Mouse (Mus musculus): Measurements from ENCODE around the gene Wfdc18. TPM values are rescaled to one million over a fixed set of nuclear protein-coding genes. Genes with fewer than 3 reads are reported as not detected.

Gene Wfdc18
- polyA plus RNA-seq, 1 experiment from 2014 or later, result 1.8 TPM

DNA sequence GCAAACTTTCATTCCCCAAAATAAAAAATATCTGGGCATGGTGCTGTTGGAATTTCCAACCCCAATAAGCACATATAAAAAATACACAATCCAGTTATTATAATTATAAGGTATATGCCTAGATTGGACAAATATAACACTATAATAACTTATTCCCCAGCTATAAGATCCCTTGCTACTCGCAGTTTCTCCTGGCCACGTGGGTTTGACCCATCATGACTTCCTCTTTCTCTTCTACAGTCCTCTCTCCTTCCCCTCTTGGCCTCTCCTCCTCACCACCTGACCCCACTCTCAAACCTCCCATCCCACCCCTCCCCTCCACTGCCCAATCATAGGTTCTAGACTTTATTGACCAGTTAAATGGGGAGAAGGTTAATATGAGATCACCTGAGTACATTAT, 5.1 kb downstream of the Wfdc18 start:
- H3K27ac ChIP-seq (ENCODE audit: low read length), result no peak overlapping the region
- no peak overlapping the region for H3K4me2 ChIP-seq (ENCODE audit: low read depth, low read length)
- no peaks in the 10 kb centered on the region for H3K9me3 ChIP-seq (ENCODE audit: control insufficient read depth, low read length)
- no peak overlapping the region for H3K9ac ChIP-seq (ENCODE audit: low read length)
- H3K4me3 ChIP-seq (ENCODE audit: low read length), result no peak overlapping the region
- H3K36me3 ChIP-seq (ENCODE audit: control insufficient read depth, insufficient read depth, low read length), result no peaks in the 10 kb centered on the region
- ATAC-seq (ENCODE audit: low read depth), result no peak
- 84% methylated on average over 2 of the region's 2 CpGs for WGBS
- H3K27me3 ChIP-seq (ENCODE audit: control insufficient read depth, insufficient read depth, low read depth, low read length), result no peaks in the 10 kb centered on the region
- H3K4me1 ChIP-seq (replicated peaks; ENCODE audit: control insufficient read depth, insufficient read depth, low read length), result no peaks in the 10 kb centered on the region

DNA sequence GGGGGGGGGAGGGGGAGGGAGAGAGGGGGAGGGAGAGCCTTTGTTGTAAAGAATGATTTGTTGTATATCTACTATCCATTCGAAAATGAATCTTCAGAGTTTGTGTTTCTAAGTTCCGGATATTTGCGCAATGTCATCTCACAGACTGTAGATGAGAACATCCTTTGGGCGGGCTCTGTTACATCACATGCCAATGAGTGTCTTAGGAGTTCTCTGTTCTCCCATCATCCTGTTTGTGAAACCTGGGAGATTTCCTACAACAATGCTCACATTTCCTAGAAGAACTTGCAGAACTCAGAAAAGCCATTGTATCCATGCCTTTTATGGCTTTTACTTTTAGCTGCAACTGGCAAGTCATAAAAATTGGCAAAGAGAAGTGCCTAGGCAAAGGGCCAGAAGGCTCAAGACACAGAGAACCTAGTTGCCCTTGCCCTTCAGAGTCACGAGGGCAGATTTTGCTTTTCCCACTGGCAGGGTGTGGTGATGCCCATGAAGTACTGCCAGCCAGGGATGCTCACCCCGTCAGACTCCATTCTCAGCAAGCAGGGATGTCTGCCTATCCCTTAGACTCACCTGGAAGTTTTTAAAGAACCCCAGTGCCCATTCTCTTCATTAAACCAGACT, 8.3 kb downstream of the Wfdc18 start:
- H3K4me2 ChIP-seq (ENCODE audit: low read depth, low read length), result no peak overlapping the region
- H3K4me3 ChIP-seq (ENCODE audit: low read length), result no peak overlapping the region
- H3K27me3 ChIP-seq (ENCODE audit: control insufficient read depth, insufficient read depth, low read depth, low read length), result no peaks in the 10 kb centered on the region
- no peaks in the 10 kb centered on the region for H3K36me3 ChIP-seq (ENCODE audit: control insufficient read depth, insufficient read depth, low read length)
- WGBS, result 77% methylated on average over 6 of the region's 6 CpGs
- ATAC-seq (ENCODE audit: low read depth), result no peak
- no peaks in the 10 kb centered on the region for H3K4me1 ChIP-seq (replicated peaks; ENCODE audit: control insufficient read depth, insufficient read depth, low read length)
- no peak overlapping the region for H3K9ac ChIP-seq (ENCODE audit: low read length)
- no peak overlapping the region for H3K27ac ChIP-seq (ENCODE audit: low read length)
- H3K9me3 ChIP-seq (ENCODE audit: control insufficient read depth, low read length), result no peaks in the 10 kb centered on the region

DNA sequence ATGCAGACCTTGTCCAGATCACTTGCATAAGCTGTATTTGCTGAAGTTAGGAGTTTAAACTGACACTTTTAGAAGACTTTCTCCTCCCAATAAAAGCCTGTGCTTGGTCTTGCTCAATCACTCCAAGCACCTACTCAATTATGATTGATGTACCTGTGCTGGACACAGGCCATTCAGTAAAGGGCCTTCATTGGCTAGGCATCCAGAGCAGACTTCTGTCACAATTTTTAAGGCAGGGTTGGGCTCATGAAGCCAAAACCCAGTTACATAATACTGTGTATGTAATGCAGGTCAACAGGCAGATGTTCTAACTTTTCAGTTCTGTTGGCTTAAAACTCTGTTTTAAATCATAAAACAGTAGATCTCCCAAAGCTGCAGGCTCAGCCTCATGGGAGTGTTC, 12.0 kb downstream of the Wfdc18 start:
- ATAC-seq (ENCODE audit: low read depth), result no peak
- Histone ChIP-seq H3K27me3 (ENCODE audit: control insufficient read depth, insufficient read depth, low read depth, low read length) (no peaks in the 10 kb centered on the region), H3K27ac (ENCODE audit: low read length) (no peak overlapping the region), H3K4me2 (ENCODE audit: low read depth, low read length) (no peak overlapping the region), H3K36me3 (ENCODE audit: control insufficient read depth, insufficient read depth, low read length) (no peaks in the 10 kb centered on the region), H3K4me1 (replicated peaks; ENCODE audit: control insufficient read depth, insufficient read depth, low read length) (no peaks in the 10 kb centered on the region), H3K4me3 (ENCODE audit: low read length) (no peak overlapping the region), H3K9me3 (ENCODE audit: control insufficient read depth, low read length) (no peaks in the 10 kb centered on the region), H3K9ac (ENCODE audit: low read length) (no peak overlapping the region)

DNA sequence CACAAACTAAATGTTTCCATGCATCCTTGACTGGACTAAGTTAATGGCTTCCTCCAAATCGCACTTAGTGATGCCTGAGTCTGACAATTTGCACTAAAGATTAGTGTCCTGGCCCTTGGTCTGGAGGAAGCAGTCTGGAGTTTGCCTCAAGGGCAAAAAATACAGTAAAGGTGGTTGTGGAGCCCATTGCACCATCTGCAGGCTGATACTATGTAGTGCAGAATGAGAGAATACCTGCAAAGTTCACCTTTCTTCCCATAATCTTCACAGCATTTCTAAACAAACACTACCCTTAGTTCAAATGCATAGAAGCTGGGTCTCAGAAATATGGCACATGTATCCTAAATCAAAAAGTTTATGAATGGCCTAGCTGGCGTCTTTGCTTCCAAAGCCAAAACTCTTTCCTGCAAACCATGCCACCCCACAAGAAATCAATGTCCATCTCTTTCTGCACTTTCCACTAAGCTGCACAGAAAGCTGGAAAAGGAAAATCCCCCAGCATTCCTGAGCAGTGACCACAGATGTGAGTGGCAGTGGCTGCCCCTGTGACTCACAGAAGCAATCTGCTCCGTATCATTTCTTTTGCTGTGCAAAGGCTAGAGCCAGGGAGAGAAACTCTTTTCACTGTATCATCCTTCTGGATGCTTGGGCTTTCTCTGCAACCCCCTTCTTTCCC, 20.1 kb downstream of the Wfdc18 start:
- ATAC-seq (ENCODE audit: low read depth), result no peak
- 56% methylated on average over 3 of the region's 3 CpGs for WGBS
- no peaks in the 10 kb centered on the region for H3K27me3 ChIP-seq (ENCODE audit: control insufficient read depth, insufficient read depth, low read depth, low read length)
- no peak overlapping the region for H3K4me3 ChIP-seq (ENCODE audit: low read length)
- no peaks in the 10 kb centered on the region for H3K4me1 ChIP-seq (replicated peaks; ENCODE audit: control insufficient read depth, insufficient read depth, low read length)
- H3K9ac ChIP-seq (ENCODE audit: low read length), result no peak overlapping the region
- H3K27ac ChIP-seq (ENCODE audit: low read length), result no peak overlapping the region
- H3K9me3 ChIP-seq (ENCODE audit: control insufficient read depth, low read length), result peaks cover 2% of the 10 kb centered on the region; the same call in 1 of the 2 replicates
- H3K36me3 ChIP-seq (ENCODE audit: control insufficient read depth, insufficient read depth, low read length), result no peaks in the 10 kb centered on the region
- H3K4me2 ChIP-seq (ENCODE audit: low read depth, low read length), result no peak overlapping the region

DNA sequence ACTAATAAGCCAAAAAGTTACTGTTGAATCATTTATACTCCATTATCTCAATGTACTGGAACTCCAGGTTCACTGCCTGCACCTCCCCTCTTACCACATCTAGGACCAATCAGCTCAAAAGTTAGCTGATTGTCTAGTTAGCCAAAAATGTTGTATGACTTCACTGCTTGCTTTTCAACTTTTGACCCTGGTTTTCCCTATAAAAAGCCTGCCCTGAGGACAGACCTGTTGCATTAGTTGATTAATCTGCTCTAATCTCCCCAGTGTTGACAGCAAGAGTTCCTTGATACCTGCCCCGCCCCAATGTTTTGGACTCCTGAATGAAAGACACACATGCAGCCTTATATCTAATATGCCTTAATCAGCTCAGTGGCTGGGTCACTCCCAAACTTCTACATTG, 22.3 kb downstream of the Wfdc18 start:
- no peak overlapping the region for H3K27ac ChIP-seq (ENCODE audit: low read length)
- H3K4me1 ChIP-seq (replicated peaks; ENCODE audit: control insufficient read depth, insufficient read depth, low read length), result no peaks in the 10 kb centered on the region
- no peak overlapping the region for H3K4me2 ChIP-seq (ENCODE audit: low read depth, low read length)
- no peak overlapping the region for H3K9ac ChIP-seq (ENCODE audit: low read length)
- no peaks in the 10 kb centered on the region for H3K27me3 ChIP-seq (ENCODE audit: control insufficient read depth, insufficient read depth, low read depth, low read length)
- ATAC-seq (ENCODE audit: low read depth), result no peak
- H3K9me3 ChIP-seq (ENCODE audit: control insufficient read depth, low read length), result peaks cover 3% of the 10 kb centered on the region; the same call in 1 of the 2 replicates
- H3K4me3 ChIP-seq (ENCODE audit: low read length), result no peak overlapping the region
- H3K36me3 ChIP-seq (ENCODE audit: control insufficient read depth, insufficient read depth, low read length), result no peaks in the 10 kb centered on the region
- 65% methylated on average over 1 of the region's 1 CpGs for WGBS

DNA sequence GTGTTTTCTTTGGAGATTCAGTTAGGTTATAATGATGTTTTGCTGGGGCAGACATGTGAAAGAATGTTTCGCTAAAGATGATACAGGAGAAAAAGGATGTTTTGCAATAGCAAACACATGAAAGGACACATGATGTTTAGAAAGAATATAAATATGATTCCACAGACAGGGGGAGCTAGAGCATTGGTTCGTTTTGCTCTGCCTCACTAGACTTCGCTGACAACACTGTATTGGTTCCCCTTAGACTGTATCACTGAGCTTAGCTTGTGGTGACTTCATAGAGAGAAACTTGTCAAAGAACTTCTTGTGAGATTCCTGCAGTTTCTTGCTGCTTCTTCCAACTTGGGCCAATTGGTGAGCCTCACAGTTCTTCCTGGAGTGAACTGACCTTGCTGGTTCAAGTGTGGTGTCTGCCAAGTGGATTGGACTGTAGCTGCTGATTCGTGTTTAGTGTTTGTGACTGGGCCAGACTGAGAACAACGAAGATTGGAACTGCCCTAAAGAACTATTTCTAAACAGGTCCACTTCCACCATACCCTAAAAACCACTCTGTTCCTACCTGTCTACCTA, 24.3 kb downstream of the Wfdc18 start:
- no peaks in the 10 kb centered on the region for H3K36me3 ChIP-seq (ENCODE audit: control insufficient read depth, insufficient read depth, low read length)
- H3K9ac ChIP-seq (ENCODE audit: low read length), result no peak overlapping the region
- H3K4me2 ChIP-seq (ENCODE audit: low read depth, low read length), result no peak overlapping the region
- H3K4me1 ChIP-seq (replicated peaks; ENCODE audit: control insufficient read depth, insufficient read depth, low read length), result no peaks in the 10 kb centered on the region
- no peaks in the 10 kb centered on the region for H3K27me3 ChIP-seq (ENCODE audit: control insufficient read depth, insufficient read depth, low read depth, low read length)
- ATAC-seq (ENCODE audit: low read depth), result no peak
- 71% methylated on average over 5 of the region's 5 CpGs for WGBS
- H3K9me3 ChIP-seq (ENCODE audit: control insufficient read depth, low read length), result peaks cover 3% of the 10 kb centered on the region; the same call in 1 of the 2 replicates
- no peak overlapping the region for H3K4me3 ChIP-seq (ENCODE audit: low read length)
- no peak overlapping the region for H3K27ac ChIP-seq (ENCODE audit: low read length)

DNA sequence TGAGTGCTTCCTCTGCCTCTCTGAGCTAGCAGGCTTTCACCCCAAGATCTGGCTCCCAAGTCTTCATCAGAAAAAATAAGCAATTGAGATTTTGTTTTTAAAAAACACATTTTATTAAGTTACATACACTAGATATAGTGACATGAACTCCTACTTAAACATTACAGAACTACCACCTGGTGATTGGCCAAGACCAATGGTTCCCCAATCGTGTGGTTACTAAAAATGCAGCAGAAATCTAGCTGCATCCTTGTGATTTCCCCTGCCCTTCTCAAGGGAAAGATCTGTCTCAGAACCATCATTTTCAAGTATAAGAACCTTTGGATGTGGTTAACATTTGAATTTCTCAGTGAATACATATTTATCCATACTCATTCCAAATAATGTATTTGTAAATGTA, 25.4 kb downstream of the Wfdc18 start:
- no peak for ATAC-seq (ENCODE audit: low read depth)

DNA sequence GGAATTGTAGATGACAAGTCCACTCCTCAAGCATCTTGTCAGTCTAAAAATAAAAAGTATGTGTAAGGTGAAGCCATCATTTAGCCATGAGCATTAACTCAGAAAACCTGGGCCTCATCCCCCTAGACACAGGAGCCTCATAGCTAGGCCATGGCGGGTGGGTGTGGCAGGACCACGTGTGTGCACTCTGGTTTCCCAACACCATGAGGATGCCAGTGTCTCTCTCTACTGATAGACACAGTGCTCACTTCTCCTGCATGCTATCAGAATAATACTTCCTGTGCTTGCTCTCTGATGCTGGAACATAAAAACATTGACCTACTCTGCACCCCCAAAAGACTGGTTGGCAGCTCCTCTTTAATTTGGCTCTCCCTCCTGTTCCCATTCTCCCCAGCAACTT, 27.1 kb downstream of the Wfdc18 start:
- no peak for ATAC-seq (ENCODE audit: low read depth)
- no peak overlapping the region for H3K9ac ChIP-seq (ENCODE audit: low read length)
- peaks cover 3% of the 10 kb centered on the region; the same call in 1 of the 2 replicates for H3K9me3 ChIP-seq (ENCODE audit: control insufficient read depth, low read length)

More for the DNA sequence above, 25.4 kb downstream of the Wfdc18 start:
- peaks cover 3% of the 10 kb centered on the region; the same call in 1 of the 2 replicates for H3K9me3 ChIP-seq (ENCODE audit: control insufficient read depth, low read length)
- no peaks in the 10 kb centered on the region for H3K27me3 ChIP-seq (ENCODE audit: control insufficient read depth, insufficient read depth, low read depth, low read length)
- H3K27ac ChIP-seq (ENCODE audit: low read length), result no peak overlapping the region
- H3K36me3 ChIP-seq (ENCODE audit: control insufficient read depth, insufficient read depth, low read length), result no peaks in the 10 kb centered on the region
- WGBS, result 81% methylated on average over 1 of the region's 1 CpGs
- no peak overlapping the region for H3K4me3 ChIP-seq (ENCODE audit: low read length)
- H3K9ac ChIP-seq (ENCODE audit: low read length), result no peak overlapping the region
- no peak overlapping the region for H3K4me2 ChIP-seq (ENCODE audit: low read depth, low read length)
- H3K4me1 ChIP-seq (replicated peaks; ENCODE audit: control insufficient read depth, insufficient read depth, low read length), result no peaks in the 10 kb centered on the region

DNA sequence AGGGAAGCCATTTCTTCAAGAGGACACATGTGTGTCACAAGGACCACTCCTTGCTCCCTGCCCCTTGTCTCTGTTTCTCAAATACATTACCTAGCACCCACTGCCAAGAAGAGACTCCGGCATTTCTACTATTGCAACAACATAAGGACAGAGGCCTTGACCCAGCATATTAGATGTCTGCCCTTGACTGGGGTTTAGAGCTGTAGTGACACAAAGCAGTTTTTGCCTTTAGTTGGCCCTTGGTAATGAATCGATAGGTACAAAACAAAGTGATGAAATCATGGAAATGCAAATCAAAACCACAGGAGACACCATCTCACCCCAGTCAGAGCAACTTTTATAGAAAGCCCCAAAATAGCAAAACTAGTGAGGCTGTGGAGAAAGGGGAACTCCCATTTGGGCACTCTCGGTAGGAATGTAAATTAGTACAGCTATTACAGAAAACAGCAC, 28.3 kb downstream of the Wfdc18 start:
- Histone ChIP-seq H3K36me3 (ENCODE audit: control insufficient read depth, insufficient read depth, low read length) (no peaks in the 10 kb centered on the region), H3K4me1 (replicated peaks; ENCODE audit: control insufficient read depth, insufficient read depth, low read length) (peaks cover 2% of the 10 kb centered on the region; the same call in 1 of the 2 replicates)
- ATAC-seq (ENCODE audit: low read depth), result no peak

More for the DNA sequence above, 27.1 kb downstream of the Wfdc18 start:
- no peaks in the 10 kb centered on the region for H3K36me3 ChIP-seq (ENCODE audit: control insufficient read depth, insufficient read depth, low read length)
- no peak overlapping the region for H3K27ac ChIP-seq (ENCODE audit: low read length)
- no peaks in the 10 kb centered on the region; the same call in 1 of the 2 replicates for H3K4me1 ChIP-seq (replicated peaks; ENCODE audit: control insufficient read depth, insufficient read depth, low read length)
- 46% methylated on average over 2 of the region's 2 CpGs for WGBS
- H3K4me2 ChIP-seq (ENCODE audit: low read depth, low read length), result no peak overlapping the region
- H3K4me3 ChIP-seq (ENCODE audit: low read length), result no peak overlapping the region
- H3K27me3 ChIP-seq (ENCODE audit: control insufficient read depth, insufficient read depth, low read depth, low read length), result no peaks in the 10 kb centered on the region

More for the DNA sequence above, 28.3 kb downstream of the Wfdc18 start:
- Histone ChIP-seq H3K9me3 (ENCODE audit: control insufficient read depth, low read length) (peaks cover 3% of the 10 kb centered on the region; the same call in 1 of the 2 replicates), H3K4me2 (ENCODE audit: low read depth, low read length) (no peak overlapping the region), H3K27ac (ENCODE audit: low read length) (no peak overlapping the region), H3K27me3 (ENCODE audit: control insufficient read depth, insufficient read depth, low read depth, low read length) (no peaks in the 10 kb centered on the region), H3K4me3 (ENCODE audit: low read length) (no peak overlapping the region), H3K9ac (ENCODE audit: low read length) (no peak overlapping the region)
- WGBS, result 74% methylated on average over 3 of the region's 3 CpGs
